Mouse (Mus musculus) heart, adult 2 months (tissue): ENCODE results near the gene Gm5726.
"Not testable (repeated sequence)": the region's sequence is repeated elsewhere in the genome, so short reads cannot be mapped to it uniquely, and the experiment has no call there.

Experiments
- CTCF ChIP-seq: fragments of 200-600 bp; IDR thresholded peaks from 2 replicates; pipeline ENCODE4 v1.8.1; 2022; ENCODE audit warnings: antibody characterized with exemption, mild to moderate bottlenecking, moderate library complexity
- POLR2A ChIP-seq: fragments of 200-500 bp; IDR thresholded peaks from 2 replicates; pipeline ENCODE4 v1.6.1; 2011; ENCODE audit warnings: mild to moderate bottlenecking, low read depth, low read length, control low read depth; ENCODE audit not compliant: insufficient read depth

DNA sequence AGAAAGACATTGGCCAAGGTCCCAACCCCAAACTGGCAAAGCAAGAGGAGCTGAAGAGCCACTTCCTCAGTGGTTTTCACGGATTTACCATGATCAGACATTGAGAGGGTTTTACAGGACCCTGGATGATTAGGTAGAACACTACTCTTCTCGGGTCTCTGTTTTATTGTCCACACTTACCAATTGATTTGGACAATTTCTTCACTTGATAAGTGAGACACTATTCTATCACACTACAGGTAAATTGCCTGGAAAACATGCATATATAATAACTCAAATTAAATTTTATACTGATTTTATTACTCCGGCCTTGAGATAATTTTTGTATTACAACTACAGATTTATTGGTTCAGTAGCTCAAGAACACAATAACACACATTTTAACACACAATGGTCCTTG, 35.1 kb downstream of the Gm5726 start, which contains the start of gene Vmn1r103:
- not testable (repeated sequence) for TF ChIP-seq POLR2A, CTCF
